Mouse (Mus musculus): ENCODE measurements around the gene Ppfia3. TPM values are rescaled to one million over a fixed set of nuclear protein-coding genes. Genes with fewer than 3 reads are reported as not detected.

Gene Ppfia3
- polyA plus RNA-seq, 1 experiment from 2014 or later: 7.4 TPM

GRCm38 (mm10) chr7:45370475-45371311, 3.9 kb upstream of the Ppfia3 start, which contains the start of gene Lin7b:
Gene Lin7b (minus strand): TSS chr7:45370583.
- Histone ChIP-seq H3K4me2 (ENCODE audit: low read depth, low read length) (peak within 1 kb of the TSS; percentile 91), H3K9me3 (replicated peaks; ENCODE audit: control insufficient read depth, low read length) (no peaks in the 10 kb centered on the region), H3K9ac (replicated peaks; ENCODE audit: low read length) (peak within 1 kb of the TSS; percentile 43), H3K27me3 (ENCODE audit: control insufficient read depth, insufficient read depth, low read length) (peaks cover 24% of the 10 kb centered on the region), H3K27ac (replicated peaks; ENCODE audit: low read depth, low read length) (no peak within 1 kb of the TSS), H3K4me3 (ENCODE audit: low read depth, low read length) (peak within 1 kb of the TSS; percentile 46), H3K4me1 (ENCODE audit: control insufficient read depth, insufficient read depth, low read length) (peaks cover 7% of the 10 kb centered on the region; the same call in 1 of the 2 replicates), H3K36me3 (replicated peaks; ENCODE audit: control insufficient read depth, insufficient read depth, low read depth, low read length) (no peaks in the 10 kb centered on the region)
- 13% methylated on average over 27 of the region's 28 CpGs for WGBS
- DNase-seq (ENCODE audit: low spot score): peak; percentile 89
- ATAC-seq (replicated peaks; ENCODE audit: insufficient number of reproducible peaks, low FRiP score, low TSS enrichment, low read depth): peak; percentile 70

- no peak overlapping the region for H3K27ac ChIP-seq (replicated peaks; ENCODE audit: low read depth, low read length)
- 10% methylated on average over 50 of the region's 52 CpGs for WGBS
- peak overlapping the region; percentile 46 for H3K4me3 ChIP-seq (ENCODE audit: low read depth, low read length)
- DNase-seq (ENCODE audit: low spot score): no peak
- peaks cover 12% of the 10 kb centered on the region; the same call in 1 of the 2 replicates for H3K4me1 ChIP-seq (ENCODE audit: control insufficient read depth, insufficient read depth, low read length)
- H3K27me3 ChIP-seq (ENCODE audit: control insufficient read depth, insufficient read depth, low read length): peaks cover 29% of the 10 kb centered on the region
- H3K4me2 ChIP-seq (ENCODE audit: low read depth, low read length): peak overlapping the region; percentile 91
- ATAC-seq (replicated peaks; ENCODE audit: insufficient number of reproducible peaks, low FRiP score, low TSS enrichment, low read depth): no peak
- no peaks in the 10 kb centered on the region for H3K36me3 ChIP-seq (replicated peaks; ENCODE audit: control insufficient read depth, insufficient read depth, low read depth, low read length)
- H3K9me3 ChIP-seq (replicated peaks; ENCODE audit: control insufficient read depth, low read length): no peaks in the 10 kb centered on the region
- H3K9ac ChIP-seq (replicated peaks; ENCODE audit: low read length): peak overlapping the region; percentile 43
These were observed 3.1 kb upstream of the Ppfia3 start for GRCm38 (mm10) chr7:45369836-45370474.

DNA sequence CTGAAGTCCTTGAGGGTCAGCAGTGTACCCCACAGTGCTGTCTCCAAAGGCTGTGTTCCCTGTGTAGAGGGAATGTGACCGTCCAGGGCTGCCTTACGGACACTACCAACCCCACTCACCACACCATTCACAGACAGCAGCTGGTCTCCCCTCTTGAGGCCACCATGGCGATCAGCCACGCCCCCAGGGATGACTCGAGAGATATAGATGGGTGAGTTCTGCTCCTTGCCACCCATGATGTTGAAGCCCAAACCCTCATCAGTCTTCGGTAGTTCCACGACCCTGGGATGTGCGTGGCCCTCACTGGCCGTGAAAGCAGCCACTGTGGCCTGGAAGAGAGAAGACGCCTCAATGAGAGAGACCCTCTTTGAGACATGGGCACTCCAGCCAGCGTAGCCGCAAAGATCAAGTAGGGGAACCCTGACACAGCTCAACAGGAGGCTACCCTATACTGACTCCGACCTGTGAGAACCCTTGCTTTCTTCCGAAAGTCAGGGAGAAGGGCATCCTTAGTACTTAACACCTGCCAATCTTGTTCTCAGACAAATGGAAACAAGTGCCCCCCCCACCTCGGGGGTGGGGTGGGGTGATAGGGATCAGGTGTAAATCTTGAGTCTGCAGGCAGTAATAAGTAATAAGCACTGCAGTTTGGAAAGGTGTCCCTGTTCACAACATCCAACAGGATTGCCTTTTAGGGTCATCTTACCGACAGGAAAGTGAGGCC, 2.4 kb upstream of the Ppfia3 start:
- H3K9ac ChIP-seq (replicated peaks; ENCODE audit: low read length): no peak overlapping the region
- H3K4me2 ChIP-seq (ENCODE audit: low read depth, low read length): no peak overlapping the region; the same call in 1 of the 2 replicates
- DNase-seq (ENCODE audit: low spot score) (no peak), ATAC-seq (replicated peaks; ENCODE audit: insufficient number of reproducible peaks, low FRiP score, low TSS enrichment, low read depth) (no peak)
- H3K9me3 ChIP-seq (replicated peaks; ENCODE audit: control insufficient read depth, low read length): no peaks in the 10 kb centered on the region
- H3K36me3 ChIP-seq (replicated peaks; ENCODE audit: control insufficient read depth, insufficient read depth, low read depth, low read length): no peaks in the 10 kb centered on the region
- H3K27me3 ChIP-seq (ENCODE audit: control insufficient read depth, insufficient read depth, low read length): peaks cover 29% of the 10 kb centered on the region
- 75% methylated on average over 16 of the region's 16 CpGs for WGBS
- H3K4me1 ChIP-seq (ENCODE audit: control insufficient read depth, insufficient read depth, low read length): peaks cover 12% of the 10 kb centered on the region; the same call in 1 of the 2 replicates
- no peak overlapping the region for H3K4me3 ChIP-seq (ENCODE audit: low read depth, low read length)
- no peak overlapping the region for H3K27ac ChIP-seq (replicated peaks; ENCODE audit: low read depth, low read length)

DNA sequence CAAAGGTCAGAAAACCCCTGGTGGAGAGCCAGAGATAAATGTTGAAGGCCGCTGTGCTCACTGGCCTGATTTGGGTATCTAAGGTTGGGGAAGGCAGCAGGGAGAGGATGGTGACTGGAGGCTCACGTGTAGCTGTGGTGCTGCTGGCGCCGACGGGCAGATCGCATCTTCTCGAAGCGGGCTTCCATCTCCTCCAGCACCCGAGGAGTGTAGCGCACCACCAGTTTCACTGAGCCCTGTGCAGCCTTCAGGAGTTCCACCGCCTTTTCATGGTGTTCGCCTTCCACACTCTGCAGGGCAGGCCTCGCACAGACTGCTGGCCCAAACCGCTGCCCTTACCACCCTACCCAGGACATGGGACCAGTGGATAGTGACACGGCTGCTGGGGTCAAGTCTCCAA, 1.4 kb upstream of the Ppfia3 start:
- ATAC-seq (replicated peaks; ENCODE audit: insufficient number of reproducible peaks, low FRiP score, low TSS enrichment, low read depth) (no peak), DNase-seq (ENCODE audit: low spot score) (no peak)
- Histone ChIP-seq H3K9me3 (replicated peaks; ENCODE audit: control insufficient read depth, low read length) (no peaks in the 10 kb centered on the region), H3K4me3 (ENCODE audit: low read depth, low read length) (no peak overlapping the region), H3K4me2 (ENCODE audit: low read depth, low read length) (no peak overlapping the region), H3K36me3 (replicated peaks; ENCODE audit: control insufficient read depth, insufficient read depth, low read depth, low read length) (no peaks in the 10 kb centered on the region), H3K9ac (replicated peaks; ENCODE audit: low read length) (no peak overlapping the region), H3K27me3 (ENCODE audit: control insufficient read depth, insufficient read depth, low read length) (peaks cover 33% of the 10 kb centered on the region), H3K27ac (replicated peaks; ENCODE audit: low read depth, low read length) (no peak overlapping the region), H3K4me1 (ENCODE audit: control insufficient read depth, insufficient read depth, low read length) (peaks cover 12% of the 10 kb centered on the region; the same call in 1 of the 2 replicates)
- WGBS: 74% methylated on average over 15 of the region's 15 CpGs

DNA sequence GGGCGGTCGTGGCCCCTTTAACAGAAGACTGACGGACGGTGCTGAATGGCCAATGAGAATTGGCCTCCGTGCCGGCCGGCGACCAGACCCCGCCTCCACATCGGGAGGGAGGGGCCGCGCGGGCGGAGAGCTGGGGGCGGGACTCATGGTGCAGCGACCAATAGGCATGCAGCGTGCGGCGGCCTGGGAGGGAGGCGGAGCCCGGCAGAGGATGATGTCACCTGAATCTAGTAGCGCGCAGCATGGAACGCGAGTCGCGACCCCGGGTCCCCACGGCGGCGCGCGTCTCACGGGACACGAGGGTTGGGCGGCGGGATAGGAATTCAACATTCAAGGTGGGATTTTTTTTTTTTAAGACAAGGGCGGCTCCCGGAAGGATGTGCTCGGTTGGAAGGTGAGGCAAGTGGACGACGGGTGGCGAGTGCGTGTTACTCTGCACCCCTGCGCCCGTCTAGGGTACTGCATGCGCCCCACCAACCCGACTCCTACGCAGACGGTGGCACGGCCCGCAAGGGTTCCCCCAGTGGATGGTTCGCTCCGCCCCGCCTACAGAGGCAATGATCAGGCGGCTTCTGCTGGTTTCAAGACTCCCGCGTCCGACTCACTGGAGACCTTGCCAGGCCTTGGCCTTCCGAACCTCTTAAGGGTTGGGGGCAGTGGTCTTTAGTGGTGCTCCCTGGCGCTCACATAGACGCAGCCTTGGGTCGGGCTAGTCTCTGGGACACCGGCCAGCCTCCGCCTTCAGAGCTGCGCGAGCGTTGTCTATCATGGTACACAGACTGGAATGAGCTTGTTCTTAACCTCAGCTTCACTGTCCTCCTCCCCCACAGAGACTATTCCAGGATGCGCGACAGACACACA, 431 bp upstream of the Ppfia3 start:
- no peaks in the 10 kb centered on the region for H3K36me3 ChIP-seq (replicated peaks; ENCODE audit: control insufficient read depth, insufficient read depth, low read depth, low read length)
- ATAC-seq (replicated peaks; ENCODE audit: insufficient number of reproducible peaks, low FRiP score, low TSS enrichment, low read depth) (peak; percentile 75), DNase-seq (ENCODE audit: low spot score) (peak; percentile 95)
- H3K9ac ChIP-seq (replicated peaks; ENCODE audit: low read length): peak overlapping the region; percentile 72; the same call in 1 of the 2 replicates
- peak overlapping the region; percentile 95 for H3K4me2 ChIP-seq (ENCODE audit: low read depth, low read length)
- H3K4me1 ChIP-seq (ENCODE audit: control insufficient read depth, insufficient read depth, low read length): peaks cover 12% of the 10 kb centered on the region; the same call in 1 of the 2 replicates
- H3K27me3 ChIP-seq (ENCODE audit: control insufficient read depth, insufficient read depth, low read length): peaks cover 38% of the 10 kb centered on the region
- no peak overlapping the region for H3K27ac ChIP-seq (replicated peaks; ENCODE audit: low read depth, low read length)
- no peaks in the 10 kb centered on the region for H3K9me3 ChIP-seq (replicated peaks; ENCODE audit: control insufficient read depth, low read length)
- peak overlapping the region; percentile 73 for H3K4me3 ChIP-seq (ENCODE audit: low read depth, low read length)
- under 1% methylated on average over 67 of the region's 70 CpGs for WGBS

DNA sequence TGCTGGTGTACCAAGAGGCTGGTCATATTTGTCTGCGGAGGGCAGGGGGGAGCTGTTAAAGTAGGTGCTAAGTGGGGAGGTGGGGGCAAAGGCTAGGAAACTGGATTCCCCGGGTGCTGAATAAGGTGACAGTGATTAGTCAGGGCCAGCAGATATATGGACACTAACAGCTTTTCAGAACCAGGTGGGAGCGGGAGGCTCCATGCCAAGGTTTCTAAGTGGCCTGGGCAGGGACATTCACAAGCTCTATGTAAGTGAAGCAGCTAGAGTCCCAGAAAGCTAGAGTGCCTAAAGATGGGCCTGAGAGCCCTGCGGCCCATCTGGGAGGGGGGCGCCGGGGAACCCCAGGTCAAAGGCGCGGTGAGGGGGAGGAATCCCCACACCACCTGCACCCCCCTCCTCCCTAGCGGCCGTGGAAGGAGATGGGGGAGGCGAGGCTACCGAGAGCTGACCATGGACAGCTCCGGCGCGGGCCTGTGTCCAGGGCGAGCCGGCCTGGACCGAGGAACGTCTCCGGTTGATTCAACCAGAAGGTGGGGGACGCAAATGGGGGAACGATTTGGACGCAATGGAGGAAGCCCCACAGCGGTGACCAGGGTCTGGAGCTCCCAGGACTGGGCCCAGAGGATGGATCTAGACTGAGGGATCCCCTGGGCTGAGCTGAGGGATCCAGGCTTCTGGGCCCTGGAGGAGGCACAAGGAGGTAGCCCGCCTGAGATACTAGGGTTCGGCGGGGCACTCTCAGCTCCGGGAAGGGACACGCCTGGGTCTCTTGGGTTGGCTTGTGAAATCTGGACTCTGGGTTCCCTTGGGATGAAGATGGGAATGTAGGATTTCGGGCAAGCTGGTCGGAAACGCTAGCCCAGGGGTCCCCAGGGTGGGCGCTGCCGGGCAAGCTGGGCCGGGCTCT, 822 bp downstream of the Ppfia3 start:
- 3% methylated on average over 35 of the region's 35 CpGs for WGBS
- ATAC-seq (replicated peaks; ENCODE audit: insufficient number of reproducible peaks, low FRiP score, low TSS enrichment, low read depth) (no peak), DNase-seq (ENCODE audit: low spot score) (peak; percentile 58)
- Histone ChIP-seq H3K36me3 (replicated peaks; ENCODE audit: control insufficient read depth, insufficient read depth, low read depth, low read length) (no peaks in the 10 kb centered on the region), H3K27me3 (ENCODE audit: control insufficient read depth, insufficient read depth, low read length) (peaks cover 40% of the 10 kb centered on the region), H3K4me3 (ENCODE audit: low read depth, low read length) (peak overlapping the region; percentile 73), H3K27ac (replicated peaks; ENCODE audit: low read depth, low read length) (no peak overlapping the region), H3K4me2 (ENCODE audit: low read depth, low read length) (peak overlapping the region; percentile 95), H3K4me1 (ENCODE audit: control insufficient read depth, insufficient read depth, low read length) (peaks cover 12% of the 10 kb centered on the region; the same call in 1 of the 2 replicates), H3K9me3 (replicated peaks; ENCODE audit: control insufficient read depth, low read length) (no peaks in the 10 kb centered on the region), H3K9ac (replicated peaks; ENCODE audit: low read length) (peak overlapping the region; percentile 72)
